Mouse (Mus musculus) mesoderm, embryonic 11.5 days (tissue): ENCODE measurements around the gene Col4a3.

Experiments
- DNase-seq: peaks from one replicate; pipeline ENCODE4 v3.0.0-alpha.2; 2012; ENCODE audit warnings: low read depth, low spot score

Gene Col4a3

GRCm38 (mm10) chr1:82768269-82768668 is 181.5 kb downstream of the Col4a3 start, which contains the start of gene Tm4sf20:
Gene Tm4sf20, minus strand, starts transcription at chr1:82768461.
- no peak for DNase-seq

GRCm38 (mm10) chr1:82771022-82771586 is 184.4 kb downstream of the Col4a3 start, which contains the start of gene Gm47791:
Gene Gm47791, minus strand, starts transcription at chr1:82771243.
- DNase-seq, result no peak
